Mouse (Mus musculus): Measurements from ENCODE around the gene Aff3. TPM values are rescaled to one million over a fixed set of nuclear protein-coding genes. Genes with fewer than 3 reads are reported as not detected.

The Aff3 gene
- total and polyA plus RNA-seq, 2 experiments from 2014 or later, result 1.1 to 1.9 TPM

- peak overlapping the region; percentile 42; the same call in 1 of the 2 replicates for H3K4me2 ChIP-seq (ENCODE audit: low read depth, low read length)
- TF ChIP-seq CTCF (IDR thresholded peaks at IDR 0.05; ENCODE audit: low read depth) (no peak), EP300 (IDR thresholded peaks at IDR 0.05; ENCODE audit: low read depth) (no peak)
- ATAC-seq (ENCODE audit: insufficient read depth, low read depth), result no peak
- 36% methylated on average over 8 of the region's 8 CpGs for WGBS
- H3K9me3 ChIP-seq (replicated peaks; ENCODE audit: control insufficient read depth, low read length), result no peaks in the 10 kb centered on the region
- no peak overlapping the region for H3K27ac ChIP-seq (ENCODE audit: low read depth)
- no peak for DNase-seq (ENCODE audit: low spot score)
- no peak overlapping the region for H3K4me3 ChIP-seq (ENCODE audit: low read depth, low read length)
- no peaks in the 10 kb centered on the region for H3K27me3 ChIP-seq (ENCODE audit: control insufficient read depth, insufficient read depth, low read length)
- no peak overlapping the region for H3K9ac ChIP-seq (replicated peaks; ENCODE audit: low read depth, low read length)
- H3K36me3 ChIP-seq (replicated peaks; ENCODE audit: control insufficient read depth, insufficient read depth, low read length), result no peaks in the 10 kb centered on the region
- H3K4me1 ChIP-seq (ENCODE audit: control insufficient read depth, insufficient read depth), result no peaks in the 10 kb centered on the region
These were observed 107.1 kb downstream of the Aff3 start for GRCm38 (mm10) chr1:38557615-38558014.

- ATAC-seq (ENCODE audit: insufficient read depth, low read depth), result no peak
- WGBS, result 74% methylated on average over 3 of the region's 3 CpGs
These were observed 110.2 kb downstream of the Aff3 start for GRCm38 (mm10) chr1:38554546-38554945.

GRCm38 (mm10) chr1:38553090-38553489 is 111.7 kb downstream of the Aff3 start:
- WGBS, result 65% methylated on average over 6 of the region's 6 CpGs
- Histone ChIP-seq H3K36me3 (replicated peaks; ENCODE audit: control insufficient read depth, insufficient read depth, low read length) (no peaks in the 10 kb centered on the region), H3K9me3 (replicated peaks; ENCODE audit: control insufficient read depth, low read length) (no peaks in the 10 kb centered on the region), H3K4me2 (ENCODE audit: low read depth, low read length) (no peak overlapping the region), H3K4me3 (ENCODE audit: low read depth, low read length) (no peak overlapping the region), H3K4me1 (ENCODE audit: control insufficient read depth, insufficient read depth) (no peaks in the 10 kb centered on the region), H3K27me3 (ENCODE audit: control insufficient read depth, insufficient read depth, low read length) (no peaks in the 10 kb centered on the region), H3K9ac (replicated peaks; ENCODE audit: low read depth, low read length) (no peak overlapping the region), H3K27ac (ENCODE audit: low read depth) (no peak overlapping the region)
- ATAC-seq (ENCODE audit: insufficient read depth, low read depth) (no peak), DNase-seq (ENCODE audit: low spot score) (no peak)
- TF ChIP-seq EP300 (IDR thresholded peaks at IDR 0.05; ENCODE audit: low read depth) (no peak), CTCF (IDR thresholded peaks at IDR 0.05; ENCODE audit: low read depth) (no peak)

More at GRCm38 (mm10) chr1:38554546-38554945, 110.2 kb downstream of the Aff3 start:
- Histone ChIP-seq H3K9ac (replicated peaks; ENCODE audit: low read depth, low read length) (no peak overlapping the region), H3K9me3 (replicated peaks; ENCODE audit: control insufficient read depth, low read length) (no peaks in the 10 kb centered on the region), H3K4me2 (ENCODE audit: low read depth, low read length) (no peak overlapping the region), H3K27ac (ENCODE audit: low read depth) (no peak overlapping the region), H3K36me3 (replicated peaks; ENCODE audit: control insufficient read depth, insufficient read depth, low read length) (no peaks in the 10 kb centered on the region), H3K27me3 (ENCODE audit: control insufficient read depth, insufficient read depth, low read length) (no peaks in the 10 kb centered on the region), H3K4me1 (ENCODE audit: control insufficient read depth, insufficient read depth) (no peaks in the 10 kb centered on the region), H3K4me3 (ENCODE audit: low read depth, low read length) (no peak overlapping the region)
- TF ChIP-seq EP300 (IDR thresholded peaks at IDR 0.05; ENCODE audit: low read depth) (no peak), CTCF (IDR thresholded peaks at IDR 0.05; ENCODE audit: low read depth) (no peak)
- no peak for DNase-seq (ENCODE audit: low spot score)

GRCm38 (mm10) chr1:38550579-38550978 is 114.2 kb downstream of the Aff3 start:
- Histone ChIP-seq H3K4me3 (ENCODE audit: low read depth, low read length) (no peak overlapping the region), H3K9me3 (replicated peaks; ENCODE audit: control insufficient read depth, low read length) (no peaks in the 10 kb centered on the region), H3K27me3 (ENCODE audit: control insufficient read depth, insufficient read depth, low read length) (no peaks in the 10 kb centered on the region), H3K4me2 (ENCODE audit: low read depth, low read length) (no peak overlapping the region), H3K36me3 (replicated peaks; ENCODE audit: control insufficient read depth, insufficient read depth, low read length) (no peaks in the 10 kb centered on the region), H3K4me1 (ENCODE audit: control insufficient read depth, insufficient read depth) (0 out of 2 replicates have a peak, but pooled peaks cover 4% of the 10 kb centered on the region), H3K27ac (ENCODE audit: low read depth) (no peak overlapping the region), H3K9ac (replicated peaks; ENCODE audit: low read depth, low read length) (no peak overlapping the region)
- TF ChIP-seq EP300 (IDR thresholded peaks at IDR 0.05; ENCODE audit: low read depth) (no peak), CTCF (IDR thresholded peaks at IDR 0.05; ENCODE audit: low read depth) (no peak)
- 60% methylated on average over 13 of the region's 13 CpGs for WGBS
- no peak for DNase-seq (ENCODE audit: low spot score)
- ATAC-seq (ENCODE audit: insufficient read depth, low read depth), result no peak

GRCm38 (mm10) chr1:38548671-38549661 is 115.8 kb downstream of the Aff3 start:
- Histone ChIP-seq H3K27me3 (ENCODE audit: control insufficient read depth, insufficient read depth, low read length) (no peaks in the 10 kb centered on the region), H3K36me3 (replicated peaks; ENCODE audit: control insufficient read depth, insufficient read depth, low read length) (no peaks in the 10 kb centered on the region), H3K4me1 (ENCODE audit: control insufficient read depth, insufficient read depth) (0 out of 2 replicates have a peak, but pooled peaks cover 4% of the 10 kb centered on the region), H3K9ac (replicated peaks; ENCODE audit: low read depth, low read length) (no peak overlapping the region), H3K9me3 (replicated peaks; ENCODE audit: control insufficient read depth, low read length) (no peaks in the 10 kb centered on the region), H3K27ac (ENCODE audit: low read depth) (no peak overlapping the region), H3K4me3 (ENCODE audit: low read depth, low read length) (no peak overlapping the region), H3K4me2 (ENCODE audit: low read depth, low read length) (no peak overlapping the region)
- ATAC-seq (ENCODE audit: insufficient read depth, low read depth), result no peak
- WGBS, result 68% methylated on average over 8 of the region's 8 CpGs
- no peak for DNase-seq (ENCODE audit: low spot score)
- TF ChIP-seq CTCF (IDR thresholded peaks at IDR 0.05; ENCODE audit: low read depth) (no peak), EP300 (IDR thresholded peaks at IDR 0.05; ENCODE audit: low read depth) (no peak)

All from heart, postnatal 0 days (tissue).